Comparison of ENCODE assay signal across 8 mouse cellular contexts in genomic region chr12:77789427-77789826, GRCm38 (mm10).
DNase-seq lines count a peak whose midpoint lies in the region; ATAC-seq and TF ChIP-seq lines count a peak whose summit lies in the region.

No protein-coding gene starts in this region.

- H3K4me1 ChIP-seq in spleen, adult 2 months (ENCODE audit: control insufficient read depth, insufficient read depth, insufficient read length) = peaks cover 18% of the 10 kb centered on the region
- no peaks in the 10 kb centered on the region for H3K4me1 ChIP-seq in intestine, postnatal 0 days (replicated peaks; ENCODE audit: control insufficient read depth, insufficient read depth, low read length)
- H3K4me1 ChIP-seq in midbrain, postnatal 0 days (ENCODE audit: insufficient read depth, low read length) = peaks cover 9% of the 10 kb centered on the region; the same call in 1 of the 2 replicates

- peak overlapping the region; percentile 30 for H3K4me3 ChIP-seq in spleen, adult 2 months (ENCODE audit: extremely low read depth, insufficient read depth, insufficient read length)
- H3K4me3 ChIP-seq in intestine, postnatal 0 days (ENCODE audit: low read depth, low read length) = no peak overlapping the region
- H3K4me3 ChIP-seq in midbrain, postnatal 0 days (ENCODE audit: low read depth, low read length) = peak overlapping the region; percentile 17; the same call in 1 of the 2 replicates

- peak overlapping the region; percentile 44 for H3K4me2 ChIP-seq in intestine, postnatal 0 days (replicated peaks; ENCODE audit: low read depth)
- H3K4me2 ChIP-seq in midbrain, postnatal 0 days (ENCODE audit: low read depth, low read length, poor library complexity, severe bottlenecking) = peak overlapping the region; percentile 46

- DNase-seq in cerebellum, adult 9-10 months = no peak
- DNase-seq in spleen, adult 2 months (ENCODE audit: low read depth in 1 of 2, low spot score in 2 of 2) = no peak
- DNase-seq in spleen, postnatal 4 days (ENCODE audit: low spot score in 2 of 2) = no peak
- DNase-seq in midbrain, postnatal 0 days (ENCODE audit: low spot score) = peak; percentile 73
- peak; percentile 74 for DNase-seq in thymus, postnatal 4 days
- DNase-seq in left cerebral cortex, adult 9 months (ENCODE audit: low spot score in 2 of 2) = no peak

- TF ChIP-seq CTCF in spleen, adult 2 months (IDR thresholded peaks at IDR 0.05; ENCODE audit: extremely low read depth, insufficient read depth, insufficient read length, insufficient replicate concordance) = peak; percentile 8; the same call in 1 of the 2 replicates
- TF ChIP-seq CTCF in intestine, postnatal 0 days (IDR thresholded peaks at IDR 0.05; ENCODE audit: low read depth) = peak; percentile 61
- peak; percentile 72 for TF ChIP-seq CTCF in midbrain, postnatal 0 days (IDR thresholded peaks at IDR 0.05)

- H3K9ac ChIP-seq in intestine, postnatal 0 days (ENCODE audit: low read depth, low read length) = no peak overlapping the region; the same call in 1 of the 2 replicates
- 0 out of 2 replicates have a peak overlapping the region, but pooled peaks have one; percentile 13 for H3K9ac ChIP-seq in midbrain, postnatal 0 days (replicated peaks; ENCODE audit: low read length, poor library complexity, severe bottlenecking)

- no peak for TF ChIP-seq POLR2A in spleen, adult 2 months (IDR thresholded peaks at IDR 0.05; ENCODE audit: low read depth, low read length)

- WGBS in spleen, adult 2 months = 9% methylated on average over 8 of the region's 8 CpGs
- WGBS in intestine, postnatal 0 days = 10% methylated on average over 8 of the region's 8 CpGs
- 2% methylated on average over 8 of the region's 8 CpGs for WGBS in midbrain, postnatal 0 days

- no peak overlapping the region for H3K27ac ChIP-seq in spleen, adult 2 months (ENCODE audit: insufficient read depth, low read length)
- H3K27ac ChIP-seq in intestine, postnatal 0 days (ENCODE audit: low read depth, low read length) = no peak overlapping the region
- H3K27ac ChIP-seq in midbrain, postnatal 0 days (ENCODE audit: low read depth, low read length) = no peak overlapping the region

- no peaks in the 10 kb centered on the region for H3K27me3 ChIP-seq in spleen, adult 2 months (ENCODE audit: control insufficient read depth, insufficient read depth, low read length)
- H3K27me3 ChIP-seq in intestine, postnatal 0 days (replicated peaks; ENCODE audit: control insufficient read depth, insufficient read depth, low read length) = peaks cover 4% of the 10 kb centered on the region; the same call in 1 of the 2 replicates
- no peaks in the 10 kb centered on the region for H3K27me3 ChIP-seq in midbrain, postnatal 0 days (ENCODE audit: insufficient read depth, low read length)

- no peaks in the 10 kb centered on the region for H3K9me3 ChIP-seq in intestine, postnatal 0 days (ENCODE audit: control insufficient read depth)
- no peaks in the 10 kb centered on the region for H3K9me3 ChIP-seq in midbrain, postnatal 0 days (ENCODE audit: low read length)

- ATAC-seq in cerebellum, adult (ENCODE audit: insufficient number of reproducible peaks, low FRiP score, low TSS enrichment) = 0 out of 2 replicates have a peak, but pooled peaks have one; percentile 21
- ATAC-seq in intestine, postnatal 0 days = no peak
- ATAC-seq in midbrain, postnatal 0 days (ENCODE audit: low FRiP score) = peak; percentile 63; the same call in 1 of the 2 replicates

- H3K36me3 ChIP-seq in spleen, adult 2 months (ENCODE audit: control insufficient read depth, insufficient read depth, low read length) = no peaks in the 10 kb centered on the region
- no peaks in the 10 kb centered on the region for H3K36me3 ChIP-seq in intestine, postnatal 0 days (ENCODE audit: control insufficient read depth, insufficient read depth)
- no peaks in the 10 kb centered on the region for H3K36me3 ChIP-seq in midbrain, postnatal 0 days (ENCODE audit: insufficient read depth, low read length)

Comparison
In these comparisons a context has a peak if more than half of its experiments do, and no peak if none do; other contexts are left out.
1. DNase-seq: peak in midbrain, postnatal 0 days (single experiment) and thymus, postnatal 4 days (single experiment); none in cerebellum, adult 9-10 months (single experiment), spleen, adult 2 months (0 of 2), spleen, postnatal 4 days (0 of 2) and left cerebral cortex, adult 9 months (0 of 2).
2. CTCF ChIP-seq: peak in every context shown above with its lines; median percentile 72 in midbrain, postnatal 0 days; 61 in intestine, postnatal 0 days; 8 in spleen, adult 2 months.